Mouse (Mus musculus) lung, postnatal 10 days (tissue): ENCODE results near the gene Rbm38.

ENCODE experiments used
- DNase-seq: peaks from one replicate; pipeline ENCODE4 v3.0.0; 2021

Gene Rbm38

GRCm38 (mm10) chr2:173037827-173038607, 17.7 kb downstream of the Rbm38 start:
- DNase-seq = no peak

- DNase-seq = no peak
Measured at GRCm38 (mm10) chr2:173039041-173039440, 18.7 kb downstream of the Rbm38 start.

GRCm38 (mm10) chr2:173040803-173041202, 20.5 kb downstream of the Rbm38 start:
- no peak for DNase-seq

GRCm38 (mm10) chr2:173041242-173041641, 20.9 kb downstream of the Rbm38 start:
- no peak for DNase-seq

GRCm38 (mm10) chr2:173041893-173042292, 21.6 kb downstream of the Rbm38 start:
- no peak for DNase-seq

- no peak for DNase-seq
Measured at GRCm38 (mm10) chr2:173042504-173043162, 22.3 kb downstream of the Rbm38 start.

- no peak for DNase-seq
Measured at GRCm38 (mm10) chr2:173044198-173044970, 24.1 kb downstream of the Rbm38 start.

- DNase-seq = no peak
Measured at GRCm38 (mm10) chr2:173046582-173047297, 26.4 kb downstream of the Rbm38 start.

GRCm38 (mm10) chr2:173047471-173047870, 27.2 kb downstream of the Rbm38 start:
- DNase-seq = no peak

- no peak for DNase-seq
Measured at GRCm38 (mm10) chr2:173048041-173048745, 27.9 kb downstream of the Rbm38 start.

GRCm38 (mm10) chr2:173049231-173049630, 28.9 kb downstream of the Rbm38 start:
- DNase-seq = no peak

- DNase-seq = no peak
Measured at GRCm38 (mm10) chr2:173049817-173050216, 29.5 kb downstream of the Rbm38 start.

GRCm38 (mm10) chr2:173050604-173051382, 30.5 kb downstream of the Rbm38 start:
- DNase-seq = no peak

GRCm38 (mm10) chr2:173052881-173053280, 32.6 kb downstream of the Rbm38 start:
- no peak for DNase-seq

- DNase-seq = no peak
Measured at GRCm38 (mm10) chr2:173053846-173054245, 33.5 kb downstream of the Rbm38 start.

- no peak for DNase-seq
Measured at GRCm38 (mm10) chr2:173056303-173056881, 36.1 kb downstream of the Rbm38 start.

- DNase-seq = no peak
Measured at GRCm38 (mm10) chr2:173056882-173057315, 36.6 kb downstream of the Rbm38 start.

- DNase-seq = no peak
Measured at GRCm38 (mm10) chr2:173057623-173058022, 37.3 kb downstream of the Rbm38 start.

- DNase-seq = no peak
Measured at GRCm38 (mm10) chr2:173058263-173058662, 38.0 kb downstream of the Rbm38 start.

- no peak for DNase-seq
Measured at GRCm38 (mm10) chr2:173060450-173060849, 40.2 kb downstream of the Rbm38 start.
